7 mouse cellular contexts compared by ENCODE assay signal in genomic region chr1:162570931-162571601, GRCm38 (mm10). TPM values are rescaled to one million over a fixed set of nuclear protein-coding genes. Genes with fewer than 3 reads are reported as not detected.
DNase-seq lines count a peak whose midpoint lies in the region; ATAC-seq and TF ChIP-seq lines count a peak whose summit lies in the region.

No protein-coding gene starts in this region.

- DNase-seq in urinary bladder, postnatal 36 days (ENCODE audit: low spot score in 2 of 2), result peak; percentile 17 to 23
- no peak for DNase-seq in urinary bladder, adult 18-20 months (ENCODE audit: low spot score in 2 of 2)
- DNase-seq in cerebellum, postnatal 14 days, result peak; percentile 67 to 68
- DNase-seq in heart, adult 9 months (ENCODE audit: low spot score in 2 of 2), result peak; percentile 43 to 46
- peak; percentile 50 for DNase-seq in kidney, postnatal 0 days (ENCODE audit: low spot score)
- peak; percentile 65 for DNase-seq in lung, adult 2 months

- peaks cover 6% of the 10 kb centered on the region; the same call in 1 of the 2 replicates for H3K36me3 ChIP-seq in kidney, postnatal 0 days (ENCODE audit: insufficient read depth, low read length)

- H3K9ac ChIP-seq in kidney, postnatal 0 days (ENCODE audit: low read depth, low read length), result peak overlapping the region; percentile 77

- WGBS in kidney, postnatal 0 days, result under 1% methylated on average over 45 of the region's 46 CpGs
- 1% methylated on average over 46 of the region's 46 CpGs for WGBS in lung, adult 2 months

- H3K9me3 ChIP-seq in kidney, postnatal 0 days (replicated peaks; ENCODE audit: low read length), result no peaks in the 10 kb centered on the region

- no peak for TF ChIP-seq POLR2A in lung, adult 2 months (IDR thresholded peaks at IDR 0.05; ENCODE audit: borderline replicate concordance, extremely low read depth, low read depth, low read length)

- peak overlapping the region; percentile 67 for H3K4me2 ChIP-seq in kidney, postnatal 0 days (ENCODE audit: low read length)

- no peaks in the 10 kb centered on the region for H3K27me3 ChIP-seq in kidney, postnatal 0 days (ENCODE audit: insufficient read depth, low read length)

- no peak for ATAC-seq in kidney, postnatal 0 days (replicated peaks; ENCODE audit: low FRiP score, low read depth)
- ATAC-seq in neutrophil, adult 5-6 weeks (ENCODE audit: extremely low read depth, insufficient number of reproducible peaks, low FRiP score, poor library complexity, severe bottlenecking), result peak; percentile 75

- no peaks in the 10 kb centered on the region for H3K4me1 ChIP-seq in kidney, postnatal 0 days (replicated peaks; ENCODE audit: insufficient read depth, low read length)
- H3K4me1 ChIP-seq in lung, adult 2 months (ENCODE audit: control insufficient read depth, insufficient read depth, low read length), result no peaks in the 10 kb centered on the region

- TF ChIP-seq CTCF in kidney, postnatal 0 days (IDR thresholded peaks at IDR 0.05; ENCODE audit: low read depth), result no peak
- no peak for TF ChIP-seq CTCF in lung, adult 2 months (IDR thresholded peaks at IDR 0.05; ENCODE audit: insufficient read depth, low read length)

- H3K27ac ChIP-seq in kidney, postnatal 0 days, result peak overlapping the region; percentile 82

- peak overlapping the region; percentile 63 for H3K4me3 ChIP-seq in kidney, postnatal 0 days (replicated peaks; ENCODE audit: low read depth, low read length)
- H3K4me3 ChIP-seq in lung, adult 2 months (replicated peaks; ENCODE audit: extremely low read depth, low read depth, low read length), result peak overlapping the region; percentile 60

RNA-seq across cellular contexts. Expression of gene Vamp4, which starts 0.8 kb away (rescaled TPM):
- polyA plus RNA-seq in kidney, postnatal 0 days (2015; fragmentation: Nextera tagmentation; extraction: Ambion mirVana), result 53.6 and 56.5 TPM in 2 replicates
- polyA plus RNA-seq in lung, adult 2 months (2012; rRNA removed), result 10.8 and 13.7 TPM in 2 replicates
- total RNA-seq in neutrophil, adult 5-6 weeks (2017), result 70.0 and 81.5 TPM in 2 replicates

RNA-seq across cellular contexts. Expression of gene Mettl13, which starts 22.7 kb away (rescaled TPM):
- polyA plus RNA-seq in kidney, postnatal 0 days (2015; fragmentation: Nextera tagmentation; extraction: Ambion mirVana), result 16.3 and 19.0 TPM in 2 replicates
- 3.9 and 6.2 TPM in 2 replicates for polyA plus RNA-seq in lung, adult 2 months (2012; rRNA removed)
- total RNA-seq in neutrophil, adult 5-6 weeks (2017), result 5.3 and 7.6 TPM in 2 replicates

Comparison
In these comparisons a context has a peak if more than half of its experiments do, and no peak if none do; other contexts are left out.
1. DNase-seq: peak in urinary bladder, postnatal 36 days (2 of 2), cerebellum, postnatal 14 days (2 of 2), heart, adult 9 months (2 of 2), kidney, postnatal 0 days (single experiment) and lung, adult 2 months (single experiment); none in urinary bladder, adult 18-20 months (0 of 2).